Mouse (Mus musculus) midbrain, embryonic 11.5 days (tissue): ENCODE data around the gene Dmrtc2. TPM values are rescaled to one million over a fixed set of nuclear protein-coding genes. Genes with fewer than 3 reads are reported as not detected.
"Not testable (repeated sequence)": the region's sequence is repeated elsewhere in the genome, so short reads cannot be mapped to it uniquely, and the experiment has no call there.

Source experiments
- ATAC-seq: fragments of 200-750 bp; cut with Nextera tagmentation; 2 replicates; pipeline ENCODE4 v1.8.0; 2017; ENCODE audit warnings: moderate TSS enrichment, moderate library complexity; ENCODE audit not compliant: low FRiP score
- DNase-seq: peaks from one replicate; pipeline ENCODE4 v3.0.0; 2015; ENCODE audit warnings: low spot score; ENCODE audit errors: missing footprints
- H3K27ac ChIP-seq: fragments of 300-500 bp; sonication (generic); 2 replicates; pipeline ENCODE4 v1.5.1; 2014; ENCODE audit warnings: low read depth, low read length
- H3K27me3 ChIP-seq: fragments of 300-500 bp; sonication (generic); 2 replicates; pipeline ENCODE4 v1.6.1; 2014; ENCODE audit warnings: mild to moderate bottlenecking, low read length, moderate library complexity, mixed read lengths; ENCODE audit not compliant: control insufficient read depth, insufficient read depth
- H3K36me3 ChIP-seq: fragments of 300-500 bp; sonication (generic); 2 replicates; pipeline ENCODE4 v1.6.1; 2014; ENCODE audit warnings: mild to moderate bottlenecking, low read length, moderate library complexity, mixed read lengths; ENCODE audit not compliant: control insufficient read depth, insufficient read depth
- H3K4me1 ChIP-seq: fragments of 300-500 bp; sonication (generic); 2 replicates; pipeline ENCODE4 v1.6.1; 2014; ENCODE audit warnings: low read length; ENCODE audit not compliant: control insufficient read depth, insufficient read depth
- H3K4me2 ChIP-seq: fragments of 300-500 bp; sonication (generic); 2 replicates; pipeline ENCODE4 v1.6.1; 2014; ENCODE audit warnings: mild to moderate bottlenecking, moderate library complexity
- H3K4me3 ChIP-seq: fragments of 300-500 bp; sonication (generic); 2 replicates; pipeline ENCODE4 v1.5.1; 2014; ENCODE audit warnings: low read depth, low read length
- H3K9ac ChIP-seq: fragments of 300-500 bp; sonication (generic); 2 replicates; pipeline ENCODE4 v1.6.1; 2014; ENCODE audit warnings: low read length
- H3K9me3 ChIP-seq: fragments of 300-500 bp; sonication (generic); 2 replicates; pipeline ENCODE4 v1.6.1; 2016; ENCODE audit warnings: low read length; ENCODE audit not compliant: control insufficient read depth
- WGBS: fragments of 180-500 bp; shearing (Covaris S2); extraction: QIAGEN DNeasy Blood & Tissue Kit; methylation state at CpG from one replicate; pipeline ENCODE4 v1.1.7; 2014; 5-methylcytosine and 5-hydroxymethylcytosine counted together
- polyA plus RNA-seq: library from polyadenylated mRNA; unstranded; fragments of >200 nt; fragmentation: Nextera tagmentation; extraction: Ambion mirVana; gene quantifications from 2 replicates; pipeline ENCODE4 v1.2.1, GENCODE M21; 2014

Gene Dmrtc2
- polyA plus RNA-seq, 1 experiment from 2014 or later: not detected

GRCm38 (mm10) chr7:24892125-24892583, 22.3 kb downstream of the Dmrtc2 start:
- no peak overlapping the region for H3K4me3 ChIP-seq
- peaks cover 19% of the 10 kb centered on the region for H3K36me3 ChIP-seq
- H3K27ac ChIP-seq: no peak overlapping the region
- H3K27me3 ChIP-seq: no peaks in the 10 kb centered on the region
- ATAC-seq (no peak), DNase-seq (no peak)
- no peak overlapping the region for H3K9ac ChIP-seq
- peaks cover 3% of the 10 kb centered on the region for H3K4me1 ChIP-seq
- WGBS: 67% methylated on average over 2 of the region's 2 CpGs
- H3K9me3 ChIP-seq: no peaks in the 10 kb centered on the region
- no peak overlapping the region for H3K4me2 ChIP-seq

DNA sequence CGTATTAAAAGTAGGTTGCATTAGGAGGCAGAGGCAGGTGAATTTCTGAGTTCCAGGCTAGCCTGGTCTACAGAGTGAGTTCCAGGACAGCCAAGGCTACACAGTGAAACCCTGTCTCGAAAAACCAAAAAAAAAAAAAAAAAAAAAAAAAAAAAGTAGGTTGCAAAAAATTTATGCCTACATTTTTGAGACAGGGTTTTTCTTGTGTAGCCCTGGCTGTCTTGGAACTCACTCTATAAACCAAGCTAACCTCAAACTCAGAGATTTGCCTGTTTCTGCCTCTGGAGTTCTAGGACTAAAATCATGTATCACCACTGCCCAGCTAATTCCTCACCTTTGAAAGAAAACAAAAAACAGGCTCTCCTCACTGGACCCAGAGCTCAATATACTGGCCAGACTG, 25.9 kb downstream of the Dmrtc2 start:
- not testable (repeated sequence) for H3K4me1 ChIP-seq, ATAC-seq, H3K4me3 ChIP-seq, DNase-seq, H3K9me3 ChIP-seq, H3K27ac ChIP-seq, H3K27me3 ChIP-seq, H3K4me2 ChIP-seq, H3K9ac ChIP-seq, H3K36me3 ChIP-seq
- 97% methylated on average over 2 of the region's 2 CpGs for WGBS

- Histone ChIP-seq H3K27me3 (no peaks in the 10 kb centered on the region), H3K9ac (no peak overlapping the region), H3K27ac (no peak overlapping the region), H3K4me1 (no peaks in the 10 kb centered on the region), H3K4me3 (no peak overlapping the region), H3K4me2 (no peak overlapping the region), H3K9me3 (no peaks in the 10 kb centered on the region), H3K36me3 (no peaks in the 10 kb centered on the region; the same call in 1 of the 2 replicates)
- no peak for DNase-seq
- WGBS: 75% methylated on average over 8 of the region's 8 CpGs
- no peak for ATAC-seq
Observed at GRCm38 (mm10) chr7:24896269-24896668, 26.4 kb downstream of the Dmrtc2 start.

- Histone ChIP-seq H3K27me3 (no peaks in the 10 kb centered on the region), H3K9ac (no peak within 1 kb of the TSS), H3K9me3 (no peaks in the 10 kb centered on the region), H3K27ac (no peak within 1 kb of the TSS), H3K36me3 (no peaks in the 10 kb centered on the region; the same call in 1 of the 2 replicates), H3K4me2 (no peak within 1 kb of the TSS), H3K4me3 (no peak within 1 kb of the TSS), H3K4me1 (no peaks in the 10 kb centered on the region)
- 83% methylated on average over 12 of the region's 12 CpGs for WGBS
- ATAC-seq: no peak
- no peak for DNase-seq
Observed at GRCm38 (mm10) chr7:24897224-24897623, 27.4 kb downstream of the Dmrtc2 start, which contains the start of gene Cd79a. Cd79a (plus strand) TSS chr7:24897381.

DNA sequence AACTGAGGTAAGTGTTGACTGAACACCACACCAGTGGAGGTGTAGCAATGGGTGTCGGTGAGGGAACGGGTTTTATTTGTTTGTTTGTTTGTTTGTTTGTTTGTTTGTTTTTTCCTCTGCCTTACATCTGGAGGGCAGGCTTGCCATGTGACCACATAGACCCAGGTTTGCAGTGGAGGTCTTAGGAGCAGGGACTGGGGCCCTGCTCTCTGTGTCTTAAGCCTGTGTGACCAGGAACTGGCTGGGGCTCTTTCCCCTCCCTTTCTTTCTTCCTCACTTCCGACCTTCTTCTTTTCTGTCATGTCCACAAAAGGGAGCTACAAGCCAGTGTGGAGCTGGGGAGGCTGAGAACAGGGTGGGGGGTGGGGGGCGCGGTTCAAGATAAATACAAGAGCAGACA, 28.1 kb downstream of the Dmrtc2 start:
- H3K9me3 ChIP-seq: no peaks in the 10 kb centered on the region
- no peaks in the 10 kb centered on the region for H3K27me3 ChIP-seq
- DNase-seq (no peak), ATAC-seq (no peak)
- 73% methylated on average over 5 of the region's 5 CpGs for WGBS
- no peaks in the 10 kb centered on the region for H3K4me1 ChIP-seq
- H3K9ac ChIP-seq: no peak overlapping the region
- H3K27ac ChIP-seq: no peak overlapping the region
- H3K4me2 ChIP-seq: no peak overlapping the region
- no peaks in the 10 kb centered on the region for H3K36me3 ChIP-seq
- no peak overlapping the region for H3K4me3 ChIP-seq

DNA sequence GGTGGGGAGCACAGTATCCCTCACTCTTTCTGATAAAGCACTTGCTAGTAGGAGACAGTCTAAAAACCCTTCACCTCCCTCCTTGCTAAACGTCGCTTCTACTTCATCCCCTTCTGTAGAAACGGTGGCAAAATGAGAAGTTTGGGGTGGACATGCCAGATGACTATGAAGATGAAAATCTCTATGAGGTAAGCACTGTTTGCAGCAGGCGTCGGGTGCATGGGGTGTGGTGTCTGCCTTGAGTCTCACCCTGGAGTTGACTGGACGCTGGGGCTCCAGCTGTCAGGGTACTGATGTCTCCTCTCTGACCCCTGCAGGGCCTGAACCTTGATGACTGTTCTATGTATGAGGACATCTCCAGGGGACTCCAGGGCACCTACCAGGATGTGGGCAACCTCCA, 31.3 kb downstream of the Dmrtc2 start:
- no peak overlapping the region for H3K9ac ChIP-seq
- ATAC-seq: no peak
- no peaks in the 10 kb centered on the region for H3K36me3 ChIP-seq
- no peaks in the 10 kb centered on the region for H3K4me1 ChIP-seq
- no peak overlapping the region for H3K27ac ChIP-seq
- no peak overlapping the region for H3K4me2 ChIP-seq
- no peak for DNase-seq
- no peaks in the 10 kb centered on the region for H3K9me3 ChIP-seq
- 86% methylated on average over 6 of the region's 6 CpGs for WGBS
- H3K4me3 ChIP-seq: no peak overlapping the region
- H3K27me3 ChIP-seq: no peaks in the 10 kb centered on the region

- Histone ChIP-seq H3K9me3 (no peaks in the 10 kb centered on the region), H3K36me3 (no peaks in the 10 kb centered on the region), H3K27ac (no peak overlapping the region), H3K4me1 (no peaks in the 10 kb centered on the region), H3K4me3 (no peak overlapping the region), H3K27me3 (no peaks in the 10 kb centered on the region), H3K4me2 (no peak overlapping the region), H3K9ac (no peak overlapping the region)
- WGBS: 86% methylated on average over 1 of the region's 1 CpGs
- DNase-seq (no peak), ATAC-seq (no peak)
Observed at GRCm38 (mm10) chr7:24901842-24902241, 32.0 kb downstream of the Dmrtc2 start.

DNA sequence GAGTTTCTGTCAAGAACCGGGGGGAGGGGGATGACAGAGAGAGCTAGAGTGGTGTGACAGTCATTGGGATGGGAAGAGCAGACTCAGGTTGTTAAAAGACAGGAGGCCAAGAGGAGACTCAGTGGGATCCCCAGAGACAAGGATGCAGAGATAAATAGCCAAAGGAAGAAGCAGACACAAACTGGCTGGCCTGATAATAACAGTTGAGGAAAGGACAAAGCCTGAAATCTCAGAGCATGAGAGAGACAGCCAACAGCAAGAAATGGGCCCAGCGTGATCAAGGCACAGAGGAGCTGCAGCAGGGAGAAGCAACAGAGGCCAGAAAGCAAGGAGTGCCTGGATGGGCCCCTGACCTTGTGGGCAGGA, 32.4 kb downstream of the Dmrtc2 start:
- Histone ChIP-seq H3K27me3 (no peaks in the 10 kb centered on the region), H3K4me3 (no peak overlapping the region; the same call in 1 of the 2 replicates), H3K9ac (no peak overlapping the region), H3K4me2 (peak overlapping the region; percentile 87; the same call in 1 of the 2 replicates), H3K27ac (peak overlapping the region; percentile 21; the same call in 1 of the 2 replicates), H3K9me3 (no peaks in the 10 kb centered on the region), H3K4me1 (no peaks in the 10 kb centered on the region), H3K36me3 (no peaks in the 10 kb centered on the region)
- ATAC-seq: no peak
- no peak for DNase-seq
- WGBS: 45% methylated on average over 2 of the region's 2 CpGs

DNA sequence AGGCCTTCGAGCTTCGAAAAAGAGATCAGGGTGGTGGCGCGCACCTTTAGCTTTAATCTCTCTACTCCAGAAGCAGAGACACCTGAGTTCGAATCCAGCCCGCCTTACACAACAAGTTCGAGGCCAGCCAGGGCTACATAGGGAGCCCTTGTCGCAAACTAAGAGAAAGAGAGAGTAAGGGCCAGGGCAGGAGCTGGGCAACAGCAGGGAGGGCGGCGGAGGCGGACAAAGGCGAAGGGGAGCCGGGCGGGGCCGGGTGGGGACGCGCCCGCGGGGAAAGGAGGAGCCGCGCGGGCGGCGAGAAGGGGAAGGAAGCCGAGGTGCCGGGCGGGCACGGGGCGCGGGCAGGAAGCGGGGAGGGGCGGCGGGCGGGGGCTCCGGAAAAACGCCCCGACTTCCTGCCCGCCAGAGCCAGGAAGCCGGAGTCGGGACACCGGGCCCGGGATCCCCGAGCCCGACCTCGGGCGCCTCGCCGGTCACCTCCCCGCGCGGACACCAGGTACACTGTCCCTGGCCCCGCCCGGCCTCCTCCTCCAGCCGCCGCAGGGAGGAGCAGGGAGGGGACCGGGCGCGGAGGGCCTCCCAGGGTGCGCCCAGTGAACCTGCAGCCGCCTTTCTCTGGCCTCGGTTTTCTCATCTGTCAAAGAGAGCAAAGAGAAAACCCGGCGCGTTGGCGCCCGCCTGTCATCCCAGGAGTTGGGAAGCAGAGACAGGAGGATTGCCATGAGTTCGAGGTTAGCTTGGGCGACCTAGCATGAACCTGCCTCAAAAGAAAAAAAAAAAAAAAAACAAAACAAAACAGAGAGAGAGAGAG, 33.0 kb downstream of the Dmrtc2 start, which contains the start of gene Arhgef1:
Gene Arhgef1, plus strand, starts transcription at position 283 of the 814 bp plus-strand sequence.
- peak within 1 kb of the TSS; percentile 71 for H3K9ac ChIP-seq
- H3K4me3 ChIP-seq: peak within 1 kb of the TSS; percentile 70
- 6% methylated on average over 58 of the region's 68 CpGs for WGBS
- H3K4me1 ChIP-seq: no peaks in the 10 kb centered on the region
- H3K27ac ChIP-seq: peak within 1 kb of the TSS; percentile 21
- no peaks in the 10 kb centered on the region for H3K9me3 ChIP-seq
- no peaks in the 10 kb centered on the region for H3K27me3 ChIP-seq
- H3K36me3 ChIP-seq: no peaks in the 10 kb centered on the region
- DNase-seq: peak; percentile 92
- no peak for ATAC-seq
- peak within 1 kb of the TSS; percentile 87 for H3K4me2 ChIP-seq
